Mouse (Mus musculus) kidney, adult 2 months (tissue): ENCODE results near the gene Ptprd.

Experiments
- CTCF ChIP-seq: fragments of 200-500 bp; conservative IDR thresholded peaks from 2 replicates; pipeline ENCODE4 v1.5.1; 2011; ENCODE audit warnings: low read depth, mild to moderate bottlenecking, control low read depth, low read length, moderate library complexity, mixed read lengths; ENCODE audit not compliant: insufficient read depth, insufficient read length
- POLR2A ChIP-seq: fragments of 200-500 bp; IDR thresholded peaks from one replicate; pipeline ENCODE4 v1.6.1; 2011; ENCODE audit warnings: low read depth, low read length, control low read depth

DNA sequence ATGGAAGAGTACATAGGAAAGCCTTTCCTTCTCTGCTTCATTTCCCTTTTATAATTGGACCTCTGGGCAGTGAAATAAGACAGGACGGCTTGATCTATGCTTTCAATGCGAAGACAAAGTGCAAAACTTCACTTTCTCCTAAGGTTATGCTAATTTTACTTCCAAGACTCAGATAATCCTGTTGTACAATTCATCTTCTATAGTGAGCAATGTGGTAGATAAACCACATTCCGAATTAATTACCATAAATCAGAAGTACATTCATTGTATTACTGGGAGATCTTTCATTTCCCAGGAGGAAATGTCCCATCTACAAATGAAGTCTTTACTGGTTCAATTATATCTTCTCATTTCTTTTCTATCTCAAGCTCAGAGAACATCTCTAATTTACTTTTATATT is 1346.2 kb downstream of the Ptprd start:
- no peak for TF ChIP-seq CTCF
- TF ChIP-seq POLR2A, result no peak
